Mouse (Mus musculus): ENCODE results near the gene Ltbp4.

GRCm38 (mm10) chr7:27258205-27258899 is 79.1 kb downstream of the Ltbp4 start, which contains the start of gene Numbl:
- TF ChIP-seq CHD2 (IDR thresholded peaks at IDR 0.05; ENCODE audit: low read length) (no peak), GABPA (IDR thresholded peaks at IDR 0.05; ENCODE audit: insufficient replicate concordance, low read depth, low read length) (no peak), CTCF (conservative IDR thresholded peaks at IDR 0.05 in 1 of 2, IDR thresholded peaks at IDR 0.05 in 1 of 2; ENCODE audit: low read depth in 2 of 2, low read length in 2 of 2) (no peak), POLR2A (IDR thresholded peaks at IDR 0.05; ENCODE audit: low read depth, low read length) (peak; percentile 53; the same call in 1 of the 2 replicates), MAFK (IDR thresholded peaks at IDR 0.05; ENCODE audit: insufficient replicate concordance, low read length) (peak; percentile 48; the same call in 1 of the 2 replicates), RAD21 (IDR thresholded peaks at IDR 0.05; ENCODE audit: low read depth, low read length) (no peak), CHD1 (IDR thresholded peaks at IDR 0.05; ENCODE audit: low read depth, low read length) (no peak), ZKSCAN1 (IDR thresholded peaks at IDR 0.05; ENCODE audit: borderline replicate concordance, low read depth, low read length) (no peak), MAZ (IDR thresholded peaks at IDR 0.05; ENCODE audit: low read depth, low read length) (no peak), PAX5 (IDR thresholded peaks at IDR 0.05; ENCODE audit: low read length) (no peak), IRF4 (IDR thresholded peaks at IDR 0.05; ENCODE audit: low read depth, low read length) (no peak), E2F4 (IDR thresholded peaks at IDR 0.05; ENCODE audit: insufficient replicate concordance, low read depth, low read length) (no peak)
